Mouse (Mus musculus) kidney, embryonic 16.5 days (tissue): ENCODE results near the gene Orc1. TPM values are rescaled to one million over a fixed set of nuclear protein-coding genes. Genes with fewer than 3 reads are reported as not detected.

ENCODE experiments used
- ATAC-seq: fragments of 200-750 bp; cut with Nextera tagmentation; 2 replicates; pipeline ENCODE4 v1.8.0; 2017; ENCODE audit warnings: moderate TSS enrichment; ENCODE audit not compliant: low FRiP score, low TSS enrichment
- H3K27ac ChIP-seq: fragments of 300-500 bp; sonication (generic); 2 replicates; pipeline ENCODE4 v1.5.1; 2014; ENCODE audit warnings: low read length
- H3K27me3 ChIP-seq: fragments of 300-500 bp; sonication (generic); 2 replicates; pipeline ENCODE4 v1.6.1; 2014; ENCODE audit warnings: low read length, control low read depth, mixed read lengths; ENCODE audit not compliant: insufficient read depth
- H3K36me3 ChIP-seq: fragments of 300-500 bp; sonication (generic); 2 replicates; pipeline ENCODE4 v1.6.1; 2014; ENCODE audit warnings: low read length, control low read depth, mixed read lengths; ENCODE audit not compliant: insufficient read depth
- H3K4me1 ChIP-seq: fragments of 300-500 bp; sonication (generic); 2 replicates; pipeline ENCODE4 v1.6.1; 2014; ENCODE audit warnings: low read length, control low read depth, mixed read lengths; ENCODE audit not compliant: insufficient read depth
- H3K4me2 ChIP-seq: fragments of 300-500 bp; sonication (generic); replicated peaks from 2 replicates; pipeline ENCODE4 v1.6.1; 2014; ENCODE audit warnings: low read depth, low read length
- H3K4me3 ChIP-seq: fragments of 300-500 bp; sonication (generic); 2 replicates; pipeline ENCODE4 v1.5.1; 2014; ENCODE audit warnings: mild to moderate bottlenecking, low read length
- H3K9ac ChIP-seq: fragments of 300-500 bp; sonication (generic); replicated peaks from 2 replicates; pipeline ENCODE4 v1.6.1; 2014; ENCODE audit warnings: low read length
- H3K9me3 ChIP-seq: fragments of 300-500 bp; sonication (generic); 2 replicates; pipeline ENCODE4 v1.6.1; 2016; ENCODE audit warnings: low read length, control low read depth
- WGBS: fragments of 180-500 bp; shearing (Covaris S2); extraction: QIAGEN DNeasy Blood & Tissue Kit; methylation state at CpG from one replicate; pipeline ENCODE4 v1.1.7; 2014; 5-methylcytosine and 5-hydroxymethylcytosine counted together
- polyA plus RNA-seq: library from polyadenylated mRNA; unstranded; fragments of >200 nt; fragmentation: Nextera tagmentation; extraction: Ambion mirVana; gene quantifications from 2 replicates; pipeline ENCODE4 v1.2.1, GENCODE M21; 2015

Orc1 gene
- polyA plus RNA-seq, 1 experiment from 2014 or later, result 9.7 TPM

DNA sequence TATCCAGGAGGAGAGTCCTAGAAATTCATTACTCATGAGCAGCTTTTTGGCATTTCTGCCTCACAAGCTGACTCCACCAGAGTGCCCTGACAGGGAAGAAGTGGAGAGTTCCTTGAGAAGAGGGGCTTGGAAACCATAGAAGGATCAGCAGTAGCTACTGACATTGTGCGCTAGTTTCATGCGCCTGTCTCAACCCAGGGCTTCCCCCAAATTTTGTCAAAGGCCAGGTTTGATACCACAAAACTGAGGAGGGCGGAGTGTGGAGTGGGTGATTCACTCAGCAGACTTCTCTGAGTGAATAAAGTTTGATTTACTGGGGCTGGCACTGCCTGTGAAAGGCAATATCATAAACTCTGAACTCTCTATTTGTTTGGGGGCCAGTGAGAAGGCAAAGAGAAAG, 29.4 kb downstream of the Orc1 start:
- H3K27me3 ChIP-seq, result no peaks in the 10 kb centered on the region
- H3K9ac ChIP-seq, result no peak overlapping the region
- no peak overlapping the region for H3K4me2 ChIP-seq
- H3K4me1 ChIP-seq, result peaks cover 3% of the 10 kb centered on the region; the same call in 1 of the 2 replicates
- no peak overlapping the region for H3K27ac ChIP-seq
- H3K9me3 ChIP-seq, result no peaks in the 10 kb centered on the region
- H3K4me3 ChIP-seq, result no peak overlapping the region
- WGBS, result 92% methylated on average over 3 of the region's 3 CpGs
- ATAC-seq, result no peak
- H3K36me3 ChIP-seq, result peaks cover 23% of the 10 kb centered on the region

DNA sequence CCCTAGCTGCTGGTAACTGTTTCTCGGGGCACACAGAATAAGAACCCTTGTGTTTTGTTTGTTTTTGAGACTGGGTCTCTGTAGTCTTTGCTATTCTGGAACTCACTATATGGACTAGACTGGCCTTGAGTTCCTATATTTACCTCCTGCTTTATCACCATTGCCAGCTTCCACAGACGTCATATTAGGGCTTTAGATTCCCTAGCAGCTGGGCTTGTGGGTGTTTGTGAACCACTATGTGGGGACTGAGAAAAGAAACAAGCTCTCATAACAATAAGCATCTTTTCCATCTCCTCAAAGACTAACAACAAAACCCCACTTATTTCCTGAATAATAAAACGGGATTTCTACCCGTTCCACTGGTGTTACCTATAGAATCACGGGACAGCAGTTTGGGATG, 31.7 kb downstream of the Orc1 start:
- ATAC-seq, result no peak
- Histone ChIP-seq H3K4me2 (no peak overlapping the region), H3K36me3 (0 out of 2 replicates have a peak, but pooled peaks cover 4% of the 10 kb centered on the region), H3K27me3 (no peaks in the 10 kb centered on the region), H3K4me1 (peaks cover 3% of the 10 kb centered on the region; the same call in 1 of the 2 replicates), H3K9ac (no peak overlapping the region), H3K27ac (no peak overlapping the region), H3K4me3 (no peak overlapping the region), H3K9me3 (no peaks in the 10 kb centered on the region)
- WGBS, result 92% methylated on average over 5 of the region's 5 CpGs

DNA sequence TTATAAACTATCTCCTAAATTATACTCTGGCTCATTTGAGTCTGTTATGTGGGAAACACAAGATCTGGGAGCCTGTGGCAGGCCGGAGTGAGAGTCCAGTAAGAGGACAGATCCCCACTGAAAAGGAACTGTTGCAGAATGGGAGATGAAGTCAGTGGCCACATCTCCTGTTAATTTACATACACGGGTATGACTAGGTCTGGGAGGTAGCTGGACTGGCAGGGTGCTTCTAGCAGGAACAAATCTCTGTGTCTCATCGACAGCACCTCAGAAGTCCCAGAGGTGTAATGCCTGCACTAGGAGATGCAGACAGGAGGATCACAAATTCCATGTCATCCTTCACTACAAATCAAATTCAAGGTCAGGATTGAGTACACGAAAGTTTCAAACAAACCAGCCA, 39.4 kb downstream of the Orc1 start:
- peak overlapping the region; percentile 88 for H3K4me2 ChIP-seq
- H3K36me3 ChIP-seq, result no peaks in the 10 kb centered on the region
- 63% methylated on average over 4 of the region's 4 CpGs for WGBS
- H3K4me3 ChIP-seq, result peak overlapping the region; percentile 86; the same call in 1 of the 2 replicates
- H3K9ac ChIP-seq, result peak overlapping the region; percentile 96
- no peaks in the 10 kb centered on the region for H3K27me3 ChIP-seq
- peaks cover 15% of the 10 kb centered on the region for H3K4me1 ChIP-seq
- peak overlapping the region; percentile 94 for H3K27ac ChIP-seq
- no peak for ATAC-seq
- no peaks in the 10 kb centered on the region for H3K9me3 ChIP-seq

DNA sequence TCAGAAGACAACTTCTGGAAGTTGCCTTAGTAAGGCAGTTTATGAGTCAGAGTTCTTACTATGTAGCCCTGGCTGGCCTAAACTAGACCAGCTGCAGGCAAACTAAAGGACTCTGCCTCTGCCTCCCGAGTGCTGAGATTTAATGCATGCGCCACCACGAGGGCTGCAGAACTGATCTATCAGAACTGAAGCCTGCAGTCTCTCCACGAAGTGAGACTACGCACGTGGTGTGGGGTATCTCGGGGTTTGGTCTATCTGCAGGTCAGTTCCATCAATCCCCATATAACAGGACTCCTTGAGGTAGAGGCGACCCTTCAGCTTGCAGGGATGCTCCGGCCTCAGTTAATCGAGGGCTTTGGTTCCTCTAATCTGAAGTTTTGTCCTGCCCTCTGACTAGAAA, 39.9 kb downstream of the Orc1 start:
- WGBS, result under 1% methylated on average over 10 of the region's 10 CpGs

DNA sequence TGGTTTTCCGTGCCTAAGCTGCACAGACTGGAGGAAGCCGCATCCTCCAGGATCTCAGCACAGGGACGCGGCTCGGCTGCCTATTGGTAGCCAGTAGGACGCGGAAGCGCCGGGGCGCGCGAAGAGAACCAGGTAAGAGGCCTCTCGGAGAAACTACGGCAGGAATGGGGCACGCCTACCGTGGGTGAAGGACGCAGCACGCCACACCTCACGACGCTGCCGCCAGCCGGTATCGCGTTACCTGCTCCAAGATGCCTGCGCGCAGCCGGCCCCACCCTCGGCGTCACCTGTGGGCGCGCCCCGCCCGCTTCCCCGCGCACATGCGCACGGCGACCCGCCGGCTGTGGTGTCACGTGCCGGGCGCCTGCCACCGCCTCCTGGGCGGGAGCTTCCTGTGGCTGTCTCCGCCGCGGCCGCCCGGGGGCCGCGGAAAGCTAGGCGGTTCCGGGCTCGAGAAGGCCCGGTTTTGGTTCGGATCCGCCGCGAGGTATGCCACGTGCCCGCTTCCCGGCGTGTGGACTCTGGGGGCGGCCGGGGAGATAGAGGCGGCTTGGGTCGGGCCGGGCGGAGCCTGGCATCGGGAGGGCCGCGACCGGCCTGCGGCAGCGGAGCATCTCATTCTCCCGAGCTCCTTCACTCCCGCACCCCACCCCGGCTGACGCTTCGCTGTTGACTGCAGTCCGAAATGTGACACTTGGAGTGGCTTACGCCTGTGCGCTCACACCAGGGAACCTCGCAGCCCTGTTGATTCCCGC, 40.5 kb downstream of the Orc1 start, which contains the start of gene Cc2d1b:
Gene Cc2d1b (plus strand): TSS at position 354 of the 755 bp plus-strand sequence.
- Histone ChIP-seq H3K4me2 (peak within 1 kb of the TSS; percentile 88), H3K4me3 (peak within 1 kb of the TSS; percentile 86), H3K4me1 (peaks cover 15% of the 10 kb centered on the region), H3K27me3 (no peaks in the 10 kb centered on the region), H3K9ac (peak within 1 kb of the TSS; percentile 96), H3K9me3 (no peaks in the 10 kb centered on the region), H3K36me3 (peaks cover 3% of the 10 kb centered on the region; the same call in 1 of the 2 replicates), H3K27ac (peak within 1 kb of the TSS; percentile 94)
- peak; percentile 93 for ATAC-seq
- WGBS, result under 1% methylated on average over 81 of the region's 86 CpGs

More for the DNA sequence above, 39.9 kb downstream of the Orc1 start:
- H3K9ac ChIP-seq, result peak overlapping the region; percentile 96
- H3K36me3 ChIP-seq, result no peaks in the 10 kb centered on the region; the same call in 1 of the 2 replicates
- peak overlapping the region; percentile 88 for H3K4me2 ChIP-seq
- peak overlapping the region; percentile 94 for H3K27ac ChIP-seq
- H3K9me3 ChIP-seq, result no peaks in the 10 kb centered on the region
- peak; percentile 37 for ATAC-seq
- no peaks in the 10 kb centered on the region for H3K27me3 ChIP-seq
- peak overlapping the region; percentile 86 for H3K4me3 ChIP-seq
- H3K4me1 ChIP-seq, result peaks cover 15% of the 10 kb centered on the region

DNA sequence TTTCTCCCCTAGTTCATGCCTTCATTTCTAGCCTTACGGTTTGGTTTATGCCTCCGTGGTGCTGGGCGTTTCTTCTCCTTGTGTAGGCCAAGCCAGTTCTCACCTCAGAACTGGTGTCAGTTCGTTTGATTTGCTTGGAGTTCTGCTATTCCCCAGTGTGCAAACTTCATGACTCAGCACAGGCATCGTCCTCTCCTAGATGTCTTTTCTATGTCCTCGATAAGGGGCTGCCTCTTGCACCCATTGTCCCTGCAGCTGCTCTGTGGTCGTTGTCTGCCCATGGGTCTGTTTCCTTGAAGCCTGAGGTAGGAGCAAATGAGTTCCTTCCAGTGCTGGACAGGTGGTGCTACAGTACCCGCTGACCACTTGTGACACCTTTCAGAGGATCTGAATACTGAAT, 41.3 kb downstream of the Orc1 start:
- H3K4me1 ChIP-seq, result peaks cover 15% of the 10 kb centered on the region
- 13% methylated on average over 8 of the region's 8 CpGs for WGBS
- peaks cover 10% of the 10 kb centered on the region; the same call in 1 of the 2 replicates for H3K36me3 ChIP-seq
- H3K9ac ChIP-seq, result peak overlapping the region; percentile 96
- ATAC-seq, result 0 out of 2 replicates have a peak, but pooled peaks have one; percentile 3
- no peaks in the 10 kb centered on the region for H3K9me3 ChIP-seq
- H3K4me2 ChIP-seq, result peak overlapping the region; percentile 88
- H3K4me3 ChIP-seq, result peak overlapping the region; percentile 86
- H3K27me3 ChIP-seq, result no peaks in the 10 kb centered on the region
- peak overlapping the region; percentile 94 for H3K27ac ChIP-seq

DNA sequence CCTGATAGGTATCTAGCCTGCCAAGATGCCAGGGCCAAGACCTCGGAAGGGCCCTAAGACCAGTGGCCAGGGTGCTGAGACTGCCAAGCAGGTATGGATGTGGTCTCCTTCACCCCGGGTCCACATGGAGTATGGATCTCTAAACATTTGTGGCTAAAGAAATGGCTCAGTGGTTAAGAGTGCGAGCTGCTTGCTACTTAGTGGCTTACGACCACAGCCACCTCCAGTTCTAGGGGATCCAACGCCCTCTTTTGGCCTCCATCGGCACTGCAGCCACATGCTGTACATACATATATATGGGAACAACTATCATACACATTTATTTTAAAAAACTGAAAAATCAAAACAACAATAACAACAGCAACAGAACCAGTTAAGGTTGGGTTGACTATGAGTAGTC, 42.3 kb downstream of the Orc1 start:
- no peaks in the 10 kb centered on the region for H3K9me3 ChIP-seq
- no peak overlapping the region for H3K4me3 ChIP-seq
- ATAC-seq, result no peak
- peaks cover 20% of the 10 kb centered on the region; the same call in 1 of the 2 replicates for H3K36me3 ChIP-seq
- no peak overlapping the region for H3K4me2 ChIP-seq
- no peaks in the 10 kb centered on the region for H3K27me3 ChIP-seq
- H3K27ac ChIP-seq, result no peak overlapping the region
- H3K9ac ChIP-seq, result no peak overlapping the region
- 95% methylated on average over 6 of the region's 6 CpGs for WGBS
- peaks cover 15% of the 10 kb centered on the region for H3K4me1 ChIP-seq

DNA sequence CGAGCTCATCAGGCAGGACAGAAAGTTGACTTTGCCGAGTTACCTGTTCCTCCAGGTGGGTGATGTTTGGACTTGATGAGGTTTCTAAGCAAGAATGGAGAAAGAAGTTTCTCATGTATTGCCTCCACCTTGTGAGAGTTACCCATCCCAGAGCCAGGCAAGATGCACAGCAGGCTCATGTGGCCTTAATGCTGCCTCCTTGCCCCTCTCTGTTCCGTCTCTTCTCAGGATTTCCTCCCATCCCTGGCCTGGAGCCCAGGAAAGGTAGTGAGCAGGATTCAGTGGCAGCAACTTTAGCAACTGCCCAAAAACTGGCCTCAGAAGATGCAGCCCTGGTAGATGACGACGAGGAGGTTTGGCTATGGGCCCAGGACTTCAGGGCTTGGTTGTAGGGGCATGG, 47.8 kb downstream of the Orc1 start:
- 83% methylated on average over 5 of the region's 5 CpGs for WGBS
- H3K9ac ChIP-seq, result no peak overlapping the region
- H3K4me2 ChIP-seq, result no peak overlapping the region
- no peaks in the 10 kb centered on the region for H3K27me3 ChIP-seq
- no peaks in the 10 kb centered on the region for H3K9me3 ChIP-seq
- H3K4me3 ChIP-seq, result no peak overlapping the region
- no peak overlapping the region for H3K27ac ChIP-seq
- peaks cover 47% of the 10 kb centered on the region for H3K36me3 ChIP-seq
- peaks cover 16% of the 10 kb centered on the region for H3K4me1 ChIP-seq
- no peak for ATAC-seq

DNA sequence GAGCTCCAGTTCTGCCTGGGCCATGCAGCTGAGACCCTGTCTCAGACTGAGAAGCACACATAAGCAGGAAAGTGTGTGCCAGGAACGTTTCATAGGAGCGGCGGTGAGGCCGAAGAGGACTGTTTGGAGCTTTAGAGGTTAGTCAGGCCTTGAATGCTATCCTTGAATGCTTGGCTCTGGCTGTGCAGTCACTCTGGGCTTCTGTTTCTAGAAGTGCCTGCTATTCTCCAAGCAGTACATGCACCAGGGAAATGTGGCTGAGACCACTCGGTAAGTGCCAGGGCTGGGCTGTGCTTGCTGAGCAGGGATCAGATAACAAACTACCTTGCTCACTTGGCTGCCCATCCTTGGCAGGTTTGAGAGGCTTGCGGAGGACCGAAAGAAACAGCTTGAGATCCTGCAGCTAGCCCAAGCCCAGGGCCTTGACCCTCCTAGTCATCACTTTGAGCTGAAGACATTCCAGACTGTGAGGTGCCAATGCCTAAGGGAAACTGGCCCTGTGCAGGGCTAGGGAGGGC, 50.2 kb downstream of the Orc1 start:
- no peaks in the 10 kb centered on the region for H3K9me3 ChIP-seq
- peak overlapping the region; percentile 71 for H3K27ac ChIP-seq
- 64% methylated on average over 7 of the region's 7 CpGs for WGBS
- H3K36me3 ChIP-seq, result peaks cover 65% of the 10 kb centered on the region
- H3K4me2 ChIP-seq, result no peak overlapping the region
- H3K27me3 ChIP-seq, result no peaks in the 10 kb centered on the region
- H3K9ac ChIP-seq, result no peak overlapping the region
- no peak overlapping the region for H3K4me3 ChIP-seq
- peak; percentile 84 for ATAC-seq
- peaks cover 16% of the 10 kb centered on the region for H3K4me1 ChIP-seq

DNA sequence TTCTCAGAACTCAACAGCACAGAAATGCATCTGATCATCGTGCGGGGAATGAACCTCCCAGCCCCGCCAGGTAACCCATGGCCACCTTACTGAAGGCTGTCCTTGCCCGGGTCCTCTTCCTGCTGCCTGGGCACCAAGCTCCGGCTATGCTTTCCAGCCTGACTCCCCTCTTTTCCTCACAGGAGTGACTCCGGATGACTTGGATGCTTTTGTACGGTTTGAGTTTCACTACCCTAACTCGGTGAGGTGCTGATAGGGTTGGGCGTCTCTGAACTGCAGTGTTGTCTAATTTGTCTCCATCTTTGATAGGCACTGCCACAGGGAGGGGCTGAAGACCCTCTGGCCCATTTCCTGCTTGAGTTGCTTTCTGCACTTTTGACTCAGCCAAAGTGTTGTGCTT, 50.9 kb downstream of the Orc1 start:
- Histone ChIP-seq H3K36me3 (peaks cover 59% of the 10 kb centered on the region), H3K9ac (no peak overlapping the region), H3K4me1 (peaks cover 16% of the 10 kb centered on the region), H3K4me3 (no peak overlapping the region), H3K4me2 (no peak overlapping the region), H3K9me3 (no peaks in the 10 kb centered on the region), H3K27ac (peak overlapping the region; percentile 71; the same call in 1 of the 2 replicates), H3K27me3 (no peaks in the 10 kb centered on the region)
- WGBS, result 66% methylated on average over 9 of the region's 9 CpGs
- no peak for ATAC-seq
